Mouse (Mus musculus) midbrain, embryonic 11.5 days (tissue): Measurements from ENCODE around the gene Cfap126. TPM values are rescaled to one million over a fixed set of nuclear protein-coding genes. Genes with fewer than 3 reads are reported as not detected.
"Not testable (repeated sequence)": the region's sequence is repeated elsewhere in the genome, so short reads cannot be mapped to it uniquely, and the experiment has no call there.

Experiments used
- ATAC-seq: fragments of 200-750 bp; cut with Nextera tagmentation; 2 replicates; pipeline ENCODE4 v1.8.0; 2017; ENCODE audit warnings: moderate TSS enrichment, moderate library complexity; ENCODE audit not compliant: low FRiP score
- DNase-seq: peaks from one replicate; pipeline ENCODE4 v3.0.0; 2015; ENCODE audit warnings: low spot score; ENCODE audit errors: missing footprints
- H3K27ac ChIP-seq: fragments of 300-500 bp; sonication (generic); 2 replicates; pipeline ENCODE4 v1.5.1; 2014; ENCODE audit warnings: low read depth, low read length
- H3K27me3 ChIP-seq: fragments of 300-500 bp; sonication (generic); 2 replicates; pipeline ENCODE4 v1.6.1; 2014; ENCODE audit warnings: mild to moderate bottlenecking, low read length, moderate library complexity, mixed read lengths; ENCODE audit not compliant: control insufficient read depth, insufficient read depth
- H3K36me3 ChIP-seq: fragments of 300-500 bp; sonication (generic); 2 replicates; pipeline ENCODE4 v1.6.1; 2014; ENCODE audit warnings: mild to moderate bottlenecking, low read length, moderate library complexity, mixed read lengths; ENCODE audit not compliant: control insufficient read depth, insufficient read depth
- H3K4me1 ChIP-seq: fragments of 300-500 bp; sonication (generic); 2 replicates; pipeline ENCODE4 v1.6.1; 2014; ENCODE audit warnings: low read length; ENCODE audit not compliant: control insufficient read depth, insufficient read depth
- H3K4me2 ChIP-seq: fragments of 300-500 bp; sonication (generic); 2 replicates; pipeline ENCODE4 v1.6.1; 2014; ENCODE audit warnings: mild to moderate bottlenecking, moderate library complexity
- H3K4me3 ChIP-seq: fragments of 300-500 bp; sonication (generic); 2 replicates; pipeline ENCODE4 v1.5.1; 2014; ENCODE audit warnings: low read depth, low read length
- H3K9ac ChIP-seq: fragments of 300-500 bp; sonication (generic); 2 replicates; pipeline ENCODE4 v1.6.1; 2014; ENCODE audit warnings: low read length
- H3K9me3 ChIP-seq: fragments of 300-500 bp; sonication (generic); 2 replicates; pipeline ENCODE4 v1.6.1; 2016; ENCODE audit warnings: low read length; ENCODE audit not compliant: control insufficient read depth
- WGBS: fragments of 180-500 bp; shearing (Covaris S2); extraction: QIAGEN DNeasy Blood & Tissue Kit; methylation state at CpG from one replicate; pipeline ENCODE4 v1.1.7; 2014; 5-methylcytosine and 5-hydroxymethylcytosine counted together
- polyA plus RNA-seq: library from polyadenylated mRNA; unstranded; fragments of >200 nt; fragmentation: Nextera tagmentation; extraction: Ambion mirVana; gene quantifications from 2 replicates; pipeline ENCODE4 v1.2.1, GENCODE M21; 2014

Cfap126 gene
- 1.7 and 2.4 TPM in 2 replicates for polyA plus RNA-seq

GRCm38 (mm10) chr1:171113873-171114299 is at the start of gene Cfap126:
Cfap126 (plus strand) TSS chr1:171113918.
- no peaks in the 10 kb centered on the region for H3K36me3 ChIP-seq
- peak; percentile 54 for ATAC-seq
- peak within 1 kb of the TSS; percentile 40 for H3K4me3 ChIP-seq
- H3K27me3 ChIP-seq, result no peaks in the 10 kb centered on the region
- peak within 1 kb of the TSS; percentile 66 for H3K4me2 ChIP-seq
- 0% methylated on average over 24 of the region's 24 CpGs for WGBS
- peak within 1 kb of the TSS; percentile 74 for H3K9ac ChIP-seq
- DNase-seq, result peak; percentile 94
- H3K9me3 ChIP-seq, result no peaks in the 10 kb centered on the region
- peak within 1 kb of the TSS; percentile 28 for H3K27ac ChIP-seq
- peaks cover 13% of the 10 kb centered on the region for H3K4me1 ChIP-seq

GRCm38 (mm10) chr1:171064491-171065242 is 49.1 kb upstream of the Cfap126 start, which contains the start of gene Fcgr3:
Fcgr3 (minus strand) TSS chr1:171064935.
- Histone ChIP-seq H3K4me2 (peak within 1 kb of the TSS; percentile 36), H3K27me3 (peaks cover 29% of the 10 kb centered on the region), H3K4me3 (peak within 1 kb of the TSS; percentile 26)
- peak; percentile 72 for ATAC-seq
- H3K4me1 ChIP-seq, H3K27ac ChIP-seq, H3K36me3 ChIP-seq, H3K9ac ChIP-seq, H3K9me3 ChIP-seq: not testable (repeated sequence)
- peak; percentile 99 for DNase-seq
- 1% methylated on average over 39 of the region's 75 CpGs for WGBS

- not testable (repeated sequence) for H3K4me1 ChIP-seq, H3K27ac ChIP-seq, DNase-seq, H3K36me3 ChIP-seq, H3K9me3 ChIP-seq, H3K9ac ChIP-seq
- Histone ChIP-seq H3K27me3 (peaks cover 33% of the 10 kb centered on the region), H3K4me2 (peak overlapping the region; percentile 36), H3K4me3 (peak overlapping the region; percentile 26; the same call in 1 of the 2 replicates)
- ATAC-seq, result peak; percentile 45
- 1% methylated on average over 17 of the region's 35 CpGs for WGBS
These were observed 48.5 kb upstream of the Cfap126 start for GRCm38 (mm10) chr1:171065243-171065587.

- ATAC-seq, result peak; percentile 14; the same call in 1 of the 2 replicates
- not testable (repeated sequence) for H3K36me3 ChIP-seq, H3K9ac ChIP-seq, H3K4me1 ChIP-seq, H3K9me3 ChIP-seq, DNase-seq, H3K27ac ChIP-seq
- Histone ChIP-seq H3K27me3 (peaks cover 33% of the 10 kb centered on the region), H3K4me3 (peak overlapping the region; percentile 20), H3K4me2 (peak overlapping the region; percentile 33; the same call in 1 of the 2 replicates)
- WGBS, result 8% methylated on average over 26 of the region's 45 CpGs
These were observed 48.0 kb upstream of the Cfap126 start for GRCm38 (mm10) chr1:171065768-171066167.

- H3K27ac ChIP-seq, H3K9ac ChIP-seq, H3K4me3 ChIP-seq, DNase-seq, H3K4me1 ChIP-seq, H3K4me2 ChIP-seq, H3K9me3 ChIP-seq, H3K36me3 ChIP-seq: not testable (repeated sequence)
- H3K27me3 ChIP-seq, result peaks cover 36% of the 10 kb centered on the region
- WGBS, result 30% methylated on average over 2 of the region's 10 CpGs
- peak; percentile 25 for ATAC-seq
These were observed 47.1 kb upstream of the Cfap126 start for GRCm38 (mm10) chr1:171066583-171066982.

- not testable (repeated sequence) for H3K4me3 ChIP-seq, H3K4me2 ChIP-seq, DNase-seq, H3K9ac ChIP-seq, H3K36me3 ChIP-seq, H3K27ac ChIP-seq, H3K9me3 ChIP-seq, H3K4me1 ChIP-seq, ATAC-seq
- WGBS, result 49% methylated on average over 5 of the region's 5 CpGs
- peaks cover 36% of the 10 kb centered on the region for H3K27me3 ChIP-seq
These were observed 45.8 kb upstream of the Cfap126 start for GRCm38 (mm10) chr1:171067928-171068327.

- 69% methylated on average over 3 of the region's 3 CpGs for WGBS
- not testable (repeated sequence) for H3K36me3 ChIP-seq, H3K4me1 ChIP-seq, H3K4me2 ChIP-seq, H3K27ac ChIP-seq, H3K9me3 ChIP-seq, H3K9ac ChIP-seq, H3K4me3 ChIP-seq, ATAC-seq
- peaks cover 33% of the 10 kb centered on the region for H3K27me3 ChIP-seq
- peak; percentile 93 for DNase-seq
These were observed 44.2 kb upstream of the Cfap126 start for GRCm38 (mm10) chr1:171069508-171069907.

- not testable (repeated sequence) for H3K4me1 ChIP-seq, ATAC-seq, H3K4me2 ChIP-seq, H3K4me3 ChIP-seq, H3K9me3 ChIP-seq, H3K27ac ChIP-seq, H3K36me3 ChIP-seq, H3K9ac ChIP-seq
- H3K27me3 ChIP-seq, result peaks cover 27% of the 10 kb centered on the region
- WGBS, result 21% methylated on average over 11 of the region's 16 CpGs
- DNase-seq, result peak; percentile 91
These were observed 42.8 kb upstream of the Cfap126 start for GRCm38 (mm10) chr1:171070879-171071278.

GRCm38 (mm10) chr1:171071726-171072125 is 42.0 kb upstream of the Cfap126 start:
- peak; percentile 68 for ATAC-seq
- not testable (repeated sequence) for H3K4me1 ChIP-seq, H3K4me2 ChIP-seq, H3K4me3 ChIP-seq, H3K9me3 ChIP-seq, H3K9ac ChIP-seq, DNase-seq, H3K36me3 ChIP-seq, H3K27ac ChIP-seq
- H3K27me3 ChIP-seq, result peaks cover 23% of the 10 kb centered on the region
- no CpG with 5 or more reads among the region's 35 CpGs for WGBS
